Mouse (Mus musculus): ENCODE measurements around the gene Gpr12.
"Not testable (repeated sequence)": the region's sequence is repeated elsewhere in the genome, so short reads cannot be mapped to it uniquely, and the experiment has no call there.

Gene Gpr12

DNA sequence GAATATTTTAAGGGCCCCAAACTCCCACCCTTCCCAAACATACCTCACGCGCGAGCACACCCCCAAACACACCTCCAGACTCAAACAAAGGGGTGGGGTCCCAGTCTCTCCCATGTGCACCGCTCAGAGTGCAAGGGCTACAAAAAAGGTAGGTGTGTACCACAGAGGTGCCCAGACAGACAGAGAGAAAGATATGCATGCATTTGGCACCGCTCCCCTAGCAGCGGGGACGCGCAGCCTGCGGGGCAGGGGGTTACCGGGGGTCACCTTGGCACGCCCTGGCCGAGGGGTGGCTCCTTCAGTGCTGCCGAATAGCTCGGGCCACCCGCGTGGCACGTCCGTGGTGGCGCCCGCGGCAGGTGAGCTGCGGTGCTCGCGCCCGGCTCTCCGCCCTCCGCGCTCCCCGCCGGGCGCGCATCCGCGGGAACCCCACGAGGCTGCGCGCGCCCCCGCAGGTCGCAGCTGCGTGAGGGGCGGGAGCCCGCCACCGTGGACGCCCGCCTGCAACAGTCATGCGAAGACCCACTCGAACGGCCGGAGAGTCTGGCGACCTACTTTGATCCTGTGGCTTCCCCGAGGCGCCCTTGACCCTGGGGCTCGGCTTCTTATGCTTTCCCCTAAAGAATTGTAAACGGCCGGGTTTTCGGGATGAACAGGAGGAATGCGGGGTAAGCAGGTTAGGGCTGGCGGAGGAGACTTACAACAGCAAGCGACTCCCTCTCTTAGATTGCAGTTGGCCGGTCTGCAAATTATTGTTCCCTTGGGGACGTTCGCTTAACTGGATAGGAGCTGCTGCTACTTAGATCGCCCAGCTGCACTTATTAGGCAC is at the start of gene Gpr12:
Gene Gpr12, minus strand, starts transcription at position 762 of the 829 bp plus-strand sequence.
- peak; percentile 59 for DNase-seq (ENCODE audit: extremely low spot score, low spot score)

- DNase-seq (ENCODE audit: extremely low spot score, low spot score), result no peak
Measured at GRCm38 (mm10) chr5:146631602-146632001, 46.6 kb upstream of the Gpr12 start.

- DNase-seq (ENCODE audit: extremely low spot score, low spot score), result no peak
Measured at GRCm38 (mm10) chr5:146630961-146631360, 45.9 kb upstream of the Gpr12 start.

- no peak for DNase-seq (ENCODE audit: extremely low spot score, low spot score)
Measured at GRCm38 (mm10) chr5:146629636-146630035, 44.6 kb upstream of the Gpr12 start.

GRCm38 (mm10) chr5:146628804-146629203 is 43.8 kb upstream of the Gpr12 start:
- DNase-seq (ENCODE audit: extremely low spot score, low spot score), result no peak

DNA sequence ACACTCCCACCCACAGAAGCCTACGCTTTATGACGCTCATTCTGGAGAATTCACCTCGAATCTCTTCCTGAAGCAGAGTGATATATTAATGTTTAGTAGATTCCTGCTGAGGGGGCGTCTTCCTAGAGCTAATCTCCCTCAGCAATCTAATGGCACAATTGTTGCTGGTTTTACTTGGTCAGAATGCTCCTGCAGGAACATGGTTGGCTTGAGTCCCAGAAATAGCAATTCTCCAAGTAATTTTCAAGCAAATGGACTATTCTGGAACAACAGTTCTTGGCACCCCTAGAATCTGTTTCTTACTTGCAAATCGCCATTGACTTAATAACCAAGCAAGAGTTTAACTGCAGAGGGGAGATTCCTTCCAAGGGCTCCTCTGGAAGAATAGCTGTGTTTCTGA is 42.9 kb upstream of the Gpr12 start:
- DNase-seq (ENCODE audit: extremely low spot score, low spot score), result no peak

DNA sequence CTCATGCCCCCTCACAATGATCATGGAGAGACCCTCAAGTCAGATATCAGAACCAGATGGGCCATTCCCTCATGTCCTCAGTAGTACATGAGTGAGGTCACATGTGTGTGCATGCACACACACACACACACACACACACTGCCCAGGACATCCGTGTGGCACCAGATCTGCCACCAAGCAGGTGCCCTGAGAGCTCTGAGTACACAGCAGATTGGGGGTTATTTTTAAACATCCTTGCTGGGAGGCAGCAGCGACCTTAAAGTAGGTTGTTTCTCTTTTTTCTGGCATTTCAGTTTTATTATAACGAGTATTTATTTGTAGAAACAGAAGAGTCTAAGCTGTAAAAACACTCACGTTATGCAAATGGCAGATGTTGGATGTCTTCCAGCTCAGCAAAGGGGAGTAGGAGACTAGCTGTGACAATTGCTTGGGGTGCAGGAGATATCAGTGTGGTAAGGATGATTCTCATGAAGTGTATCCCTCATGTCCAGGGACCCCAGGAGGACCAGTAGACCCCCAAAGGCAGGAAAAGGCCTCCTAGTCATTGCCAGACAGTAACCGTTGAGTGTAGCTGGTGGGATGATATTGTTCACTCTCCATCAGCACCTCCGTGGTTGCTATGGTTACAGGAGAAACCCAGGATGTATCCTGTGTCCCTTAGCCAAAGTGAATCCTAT is 40.7 kb upstream of the Gpr12 start:
- no peak for DNase-seq (ENCODE audit: extremely low spot score, low spot score)

DNA sequence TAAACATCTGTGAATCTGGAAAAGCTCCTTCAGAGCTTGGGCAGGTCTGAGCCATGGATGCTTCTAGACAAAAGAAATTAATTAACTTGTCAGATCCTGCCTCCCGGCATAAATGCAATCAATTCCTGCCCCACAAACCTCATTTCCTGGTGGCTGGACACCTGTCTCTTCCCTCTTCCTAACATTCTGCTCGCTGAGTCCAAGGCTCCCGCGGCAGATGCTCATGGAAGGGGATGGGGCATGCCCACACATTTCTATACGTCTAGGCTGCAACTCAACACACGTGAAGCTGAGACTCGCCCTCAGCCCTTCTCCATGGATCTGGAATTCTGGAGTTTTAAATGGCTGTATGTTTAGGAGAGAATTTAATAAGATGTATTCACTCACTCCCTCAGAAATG is 26.8 kb upstream of the Gpr12 start:
- no peak for DNase-seq (ENCODE audit: extremely low spot score, low spot score)

GRCm38 (mm10) chr5:146611009-146611408 is 26.0 kb upstream of the Gpr12 start:
- no peak for DNase-seq (ENCODE audit: extremely low spot score, low spot score)

- DNase-seq (ENCODE audit: extremely low spot score, low spot score), result peak; percentile 32
Measured at GRCm38 (mm10) chr5:146609646-146610045, 24.6 kb upstream of the Gpr12 start.

GRCm38 (mm10) chr5:146607816-146608215 is 22.8 kb upstream of the Gpr12 start:
- DNase-seq (ENCODE audit: extremely low spot score, low spot score), result no peak

DNA sequence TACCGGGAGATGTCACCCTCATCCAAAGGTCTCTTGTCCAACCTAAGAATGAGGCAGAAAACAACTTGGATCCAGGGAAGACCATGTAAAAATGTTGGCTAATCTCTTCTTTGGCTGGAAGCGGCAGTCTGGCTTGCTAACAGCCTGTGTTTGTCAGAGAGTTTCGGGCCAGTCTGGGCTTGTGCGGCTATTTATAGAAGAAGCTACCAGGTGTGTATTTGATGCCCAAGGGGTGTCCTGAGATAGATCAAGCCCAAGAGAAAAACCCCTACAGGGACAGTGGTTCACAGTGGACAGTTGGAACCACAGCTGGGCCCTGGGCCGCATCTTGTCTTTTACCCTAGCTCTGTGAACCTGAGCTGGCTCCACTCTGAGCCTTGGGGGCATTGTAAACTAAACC is 21.9 kb upstream of the Gpr12 start:
- DNase-seq (ENCODE audit: extremely low spot score, low spot score), result no peak

DNA sequence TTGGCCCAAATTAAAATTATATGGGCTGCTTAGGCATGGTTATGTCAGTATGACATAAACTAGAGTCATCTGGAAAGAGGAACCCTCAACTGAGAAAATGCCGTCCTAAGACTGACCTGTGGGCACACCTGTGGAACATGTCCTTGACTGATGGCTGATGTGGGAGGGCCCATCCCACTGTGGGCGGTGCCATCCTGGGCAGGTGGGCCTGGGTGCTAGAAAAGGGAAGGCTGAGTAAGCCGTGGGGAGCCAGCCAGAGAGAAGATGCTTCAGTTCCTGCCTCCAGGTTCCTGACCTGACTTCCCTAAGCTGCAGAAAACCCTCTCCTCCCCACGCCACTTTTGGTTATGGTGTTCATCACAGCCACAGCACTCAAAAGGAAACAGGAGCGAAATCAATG is 21.2 kb upstream of the Gpr12 start:
- no peak for DNase-seq (ENCODE audit: extremely low spot score, low spot score)

- DNase-seq (ENCODE audit: extremely low spot score, low spot score), result no peak
Measured at GRCm38 (mm10) chr5:146599970-146600369, 14.9 kb upstream of the Gpr12 start.

- not testable (repeated sequence) for DNase-seq (ENCODE audit: extremely low spot score, low spot score)
Measured at GRCm38 (mm10) chr5:146599216-146599615, 14.2 kb upstream of the Gpr12 start.

DNA sequence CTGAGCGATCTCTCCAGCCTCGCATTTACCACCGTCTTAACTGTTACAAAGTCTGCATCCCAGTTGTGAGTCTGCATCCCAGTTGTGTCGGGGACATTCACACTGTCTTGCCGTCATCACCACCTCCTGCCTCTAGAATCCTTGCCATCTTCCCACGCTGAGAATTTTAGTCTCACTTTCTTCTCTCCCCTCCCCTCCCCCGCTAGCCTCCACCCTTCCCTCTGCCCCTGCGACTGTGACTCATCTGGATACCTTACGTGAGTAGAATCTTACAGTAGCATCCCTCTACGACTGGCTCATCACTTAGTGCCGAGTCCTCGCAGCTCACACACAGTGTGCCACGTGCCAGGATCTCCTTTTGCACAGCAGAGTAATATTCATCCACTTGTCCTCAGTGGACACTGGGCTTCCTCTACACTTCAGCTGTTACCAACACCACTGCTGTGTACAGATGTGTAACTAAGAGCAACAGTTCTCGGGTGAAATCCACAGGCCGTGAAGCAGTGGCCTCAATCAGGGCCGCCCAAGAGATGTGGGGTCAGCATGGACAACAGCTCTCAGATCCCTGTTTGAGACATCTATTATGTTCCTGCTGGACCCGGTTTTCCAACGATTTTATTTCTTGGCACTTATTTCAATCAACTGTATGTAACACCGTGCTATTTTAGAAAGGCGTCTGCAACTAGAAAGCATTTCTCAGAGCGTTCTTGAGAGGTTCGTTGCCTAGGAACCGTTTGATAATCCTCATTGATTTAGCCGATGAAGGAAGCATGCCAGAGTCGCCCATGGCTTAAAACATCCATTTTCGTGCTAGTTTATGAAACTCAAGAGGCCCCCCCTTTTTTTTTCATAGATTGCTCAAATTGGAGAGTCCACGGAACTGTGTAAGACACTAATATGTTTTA is 13.4 kb upstream of the Gpr12 start:
- DNase-seq (ENCODE audit: extremely low spot score, low spot score), result no peak

DNA sequence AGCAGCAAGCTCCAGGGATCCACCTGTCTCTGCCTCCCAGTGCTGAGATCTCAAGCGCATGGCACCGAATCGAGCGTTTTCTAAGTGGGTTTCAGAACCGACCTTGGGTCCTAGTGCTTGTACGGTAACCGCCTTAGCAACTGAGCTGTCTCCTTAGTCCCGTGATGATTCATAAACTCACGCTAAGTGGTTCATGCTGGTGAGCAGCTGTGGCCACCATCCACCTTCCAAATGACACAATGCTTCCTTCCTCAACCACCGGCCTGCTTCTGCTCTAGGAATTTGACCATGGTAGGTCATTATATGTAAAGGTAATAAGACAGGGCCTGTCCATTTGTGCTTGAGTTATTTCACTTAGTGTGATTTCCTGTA is 12.4 kb upstream of the Gpr12 start:
- no peak for DNase-seq (ENCODE audit: extremely low spot score, low spot score)

DNA sequence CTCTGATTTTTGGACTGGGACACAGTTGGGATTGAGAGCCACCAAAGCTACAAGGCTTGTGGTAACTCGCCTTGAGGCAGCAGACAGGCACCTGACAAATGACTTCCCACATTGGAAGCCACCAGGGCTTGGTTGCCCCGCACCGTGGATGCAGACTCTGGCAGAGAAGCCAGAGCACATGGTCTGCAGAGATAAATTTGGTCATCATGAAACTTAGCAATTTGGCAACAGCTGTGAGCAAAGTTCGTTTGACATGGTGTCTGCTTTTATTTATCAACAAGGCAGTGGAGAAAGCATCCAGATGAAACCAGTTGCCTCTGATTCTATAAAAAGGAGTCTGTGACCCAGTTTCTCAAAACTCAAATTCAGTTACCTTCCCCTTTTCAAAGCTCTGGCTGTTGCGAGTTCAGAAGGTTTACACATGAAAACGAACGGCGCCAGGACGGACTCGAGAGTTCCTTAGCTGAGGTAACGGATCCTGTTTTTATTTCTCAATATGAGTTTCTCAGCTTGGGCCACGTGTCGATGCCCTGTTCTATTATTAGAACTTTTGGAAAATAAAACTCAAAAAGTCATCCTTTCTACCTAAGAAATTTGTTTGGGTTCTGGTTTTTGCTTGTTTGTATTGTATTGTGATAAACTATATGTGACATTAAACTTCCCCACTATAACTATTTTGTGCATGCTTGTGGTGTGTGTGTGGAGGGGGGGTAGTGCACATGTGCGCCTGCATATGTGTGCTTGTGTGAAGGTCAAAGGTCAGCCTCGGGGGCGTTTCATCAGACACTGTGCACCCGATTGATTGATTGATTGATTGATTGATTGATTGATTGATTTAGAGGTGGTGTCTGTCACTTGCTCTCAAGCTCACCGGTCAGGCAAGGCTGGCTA is 11.8 kb upstream of the Gpr12 start:
- no peak for DNase-seq (ENCODE audit: extremely low spot score, low spot score)

GRCm38 (mm10) chr5:146592580-146592979 is 7.5 kb upstream of the Gpr12 start:
- peak; percentile 68 for DNase-seq (ENCODE audit: extremely low spot score, low spot score)

- no peak for DNase-seq (ENCODE audit: extremely low spot score, low spot score)
Measured at GRCm38 (mm10) chr5:146591636-146592035, 6.6 kb upstream of the Gpr12 start.

DNA sequence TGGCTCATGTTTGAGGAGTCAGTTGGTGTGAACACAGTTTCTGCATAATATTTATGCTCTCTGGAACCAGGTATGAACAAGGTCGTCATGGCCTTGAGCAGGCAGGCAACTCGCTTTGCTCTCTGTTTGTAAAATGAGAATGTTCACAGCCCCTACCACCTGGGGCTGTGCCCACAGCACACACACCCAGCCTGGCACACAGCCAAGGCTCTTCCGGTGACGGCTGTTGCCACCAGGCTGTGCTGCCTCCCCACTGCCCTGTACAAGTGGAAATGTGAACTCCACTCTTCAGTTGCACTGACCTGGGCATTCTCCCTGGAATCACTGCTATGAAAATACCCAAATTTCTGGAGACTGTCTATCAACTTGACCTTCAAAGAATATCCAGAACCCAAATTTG is 5.9 kb upstream of the Gpr12 start:
- DNase-seq (ENCODE audit: extremely low spot score, low spot score), result no peak
